Mouse (Mus musculus): ENCODE measurements around the gene Fktn. TPM values are rescaled to one million over a fixed set of nuclear protein-coding genes. Genes with fewer than 3 reads are reported as not detected.

Fktn gene
- total RNA-seq, 2 experiments from 2014 or later: 30.5 to 31.7 TPM

DNA sequence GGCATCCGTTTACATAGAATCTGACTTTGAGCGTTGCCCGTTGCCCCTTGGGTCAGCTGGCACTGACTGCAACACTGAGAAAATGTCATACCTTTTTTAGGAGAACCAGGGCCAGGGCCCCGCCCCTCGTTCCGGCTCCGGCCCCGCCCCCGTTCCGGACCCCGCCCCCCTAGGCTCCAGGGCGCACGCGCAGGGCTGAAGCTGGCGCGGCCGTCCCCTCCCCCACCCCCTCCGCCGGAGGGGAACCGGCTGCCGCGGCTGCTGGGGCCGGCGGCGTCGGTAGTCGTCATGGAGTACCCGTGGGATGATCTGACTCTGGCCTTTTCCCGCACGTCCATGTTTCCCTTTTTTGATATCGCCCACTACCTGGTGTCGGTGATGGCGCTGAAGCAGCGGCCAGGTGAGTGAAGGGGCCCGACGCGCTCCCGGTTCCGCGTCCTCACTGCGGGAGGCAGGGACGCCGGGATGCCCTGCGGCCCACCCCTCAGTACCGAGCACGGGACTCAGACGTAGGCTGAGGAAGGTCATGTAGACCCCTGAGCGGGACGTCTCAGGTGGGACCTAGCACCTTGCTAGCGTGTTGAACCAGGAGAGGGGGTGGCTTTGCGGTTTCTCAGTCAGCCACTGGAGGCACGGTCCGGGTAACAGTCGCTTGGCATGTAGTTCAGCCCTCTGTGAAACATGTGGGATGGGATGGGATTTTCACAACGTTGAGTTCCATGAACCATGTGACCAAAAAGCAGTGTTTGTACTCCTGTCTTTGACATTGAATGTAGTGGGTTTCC lies 112.2 kb downstream of the Fktn start, which contains the start of gene Tmem38b:
TSS of gene Tmem38b (plus strand) at position 225 of the 785 bp plus-strand sequence.
- DNase-seq (ENCODE audit: low spot score in 2 of 2): peak; percentile 37 to 76

DNA sequence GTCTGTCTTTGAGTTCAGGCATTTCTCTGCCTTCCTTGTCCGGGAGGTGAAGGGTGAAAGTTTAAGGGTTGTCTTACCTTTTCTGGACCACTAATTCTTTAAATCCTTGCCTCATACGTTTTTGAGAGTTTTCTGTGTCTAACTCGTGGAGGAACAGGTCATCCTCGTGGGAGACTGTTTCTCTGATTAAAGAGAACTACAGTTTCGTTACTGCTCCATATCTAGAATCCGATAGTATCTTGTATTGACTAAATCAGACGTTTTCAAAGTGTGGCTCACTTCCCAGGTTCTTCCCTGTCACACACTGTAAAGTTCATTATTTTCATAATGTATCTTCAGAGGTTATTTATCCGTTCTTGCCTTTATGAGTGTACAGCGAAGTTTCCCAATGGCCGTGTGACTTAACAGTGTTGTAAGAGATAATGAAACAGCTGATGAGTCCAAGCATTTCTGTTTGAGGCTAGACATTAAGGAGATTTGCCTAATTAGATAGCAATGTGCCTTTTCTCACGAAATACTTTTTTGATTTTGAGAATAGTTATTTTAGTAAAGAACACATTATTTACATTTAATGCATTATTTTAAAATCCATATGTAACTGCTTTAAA lies 112.9 kb downstream of the Fktn start:
- DNase-seq (ENCODE audit: low spot score in 2 of 2): peak in 1 of 2 experiments; percentile 12

Other genes with a start within 250 kb of the Fktn start
- 10 to 100 TPM; 31.8 to 33.1 TPM for gene Fsd1l, start 82.5 kb upstream of the Fktn start, total RNA-seq (2021)
- gene Tal2, start 65.7 kb downstream of the Fktn start, total RNA-seq (2021): not detected
- gene Tmem38b, start 112.0 kb downstream of the Fktn start, total RNA-seq (2021): 10 to 100 TPM; 16.9 to 19.1 TPM